Mouse (Mus musculus) cerebellum, adult 2 months (tissue): ENCODE results near the gene Gm5751.

Experiments used
- CTCF ChIP-seq: fragments of 200-500 bp; IDR thresholded peaks from 2 replicates; pipeline ENCODE4 v1.5.1; 2011; ENCODE audit warnings: low read depth, mild to moderate bottlenecking, control low read depth, low read length, moderate library complexity, borderline replicate concordance; ENCODE audit not compliant: insufficient read depth
- POLR2A ChIP-seq: fragments of 200-500 bp; IDR thresholded peaks from 2 replicates; pipeline ENCODE4 v1.6.1; 2011; ENCODE audit warnings: low read length, control low read depth, borderline replicate concordance; ENCODE audit not compliant: insufficient read depth

- TF ChIP-seq POLR2A (no peak), CTCF (peak; percentile 16; the same call in 1 of the 2 replicates)
These were observed 48.0 kb downstream of the Gm5751 start for GRCm38 (mm10) chrX:8921813-8922607.
